Mouse (Mus musculus): ENCODE results near the gene Lrrc3b. TPM values are rescaled to one million over a fixed set of nuclear protein-coding genes. Genes with fewer than 3 reads are reported as not detected.

The Lrrc3b gene
- polyA plus RNA-seq, 1 experiment from 2014 or later, result 2.1 TPM

- Histone ChIP-seq H3K27ac (replicated peaks) (no peak overlapping the region), H3K4me3 (no peak overlapping the region), H3K36me3 (replicated peaks) (no peaks in the 10 kb centered on the region), H3K4me1 (0 out of 2 replicates have a peak, but pooled peaks cover 4% of the 10 kb centered on the region), H3K27me3 (replicated peaks; ENCODE audit: low read depth, poor library complexity, severe bottlenecking) (no peaks in the 10 kb centered on the region), H3K9me3 (no peaks in the 10 kb centered on the region)
- no peak for DNase-seq (ENCODE audit: low spot score)
- WGBS, result 80% methylated on average over 9 of the region's 9 CpGs
These were observed 116.2 kb downstream of the Lrrc3b start for GRCm38 (mm10) chr14:15322441-15323123.

GRCm38 (mm10) chr14:15319399-15319915 is 119.3 kb downstream of the Lrrc3b start:
- H3K27ac ChIP-seq (replicated peaks), result no peak overlapping the region
- H3K36me3 ChIP-seq (replicated peaks), result no peaks in the 10 kb centered on the region
- H3K27me3 ChIP-seq (replicated peaks; ENCODE audit: low read depth, poor library complexity, severe bottlenecking), result no peaks in the 10 kb centered on the region
- 0 out of 2 replicates have a peak, but pooled peaks cover 4% of the 10 kb centered on the region for H3K4me1 ChIP-seq
- no peaks in the 10 kb centered on the region for H3K9me3 ChIP-seq
- no peak overlapping the region for H3K4me3 ChIP-seq
- DNase-seq (ENCODE audit: low spot score), result no peak

- H3K36me3 ChIP-seq (replicated peaks), result no peaks in the 10 kb centered on the region
- no peaks in the 10 kb centered on the region for H3K27me3 ChIP-seq (replicated peaks; ENCODE audit: low read depth, poor library complexity, severe bottlenecking)
- H3K4me1 ChIP-seq, result no peaks in the 10 kb centered on the region
- no peak overlapping the region for H3K4me3 ChIP-seq
- DNase-seq (ENCODE audit: low spot score), result no peak
- H3K9me3 ChIP-seq, result no peaks in the 10 kb centered on the region
- H3K27ac ChIP-seq (replicated peaks), result no peak overlapping the region
- 85% methylated on average over 2 of the region's 2 CpGs for WGBS
These were observed 130.2 kb downstream of the Lrrc3b start for GRCm38 (mm10) chr14:15308576-15308975.

Data from embryonic facial prominence, embryonic 10.5 days (tissue).